Mouse (Mus musculus): ENCODE data around the gene Gm21974.
"Not testable (repeated sequence)": the region's sequence is repeated elsewhere in the genome, so short reads cannot be mapped to it uniquely, and the experiment has no call there.

The Gm21974 gene

DNA sequence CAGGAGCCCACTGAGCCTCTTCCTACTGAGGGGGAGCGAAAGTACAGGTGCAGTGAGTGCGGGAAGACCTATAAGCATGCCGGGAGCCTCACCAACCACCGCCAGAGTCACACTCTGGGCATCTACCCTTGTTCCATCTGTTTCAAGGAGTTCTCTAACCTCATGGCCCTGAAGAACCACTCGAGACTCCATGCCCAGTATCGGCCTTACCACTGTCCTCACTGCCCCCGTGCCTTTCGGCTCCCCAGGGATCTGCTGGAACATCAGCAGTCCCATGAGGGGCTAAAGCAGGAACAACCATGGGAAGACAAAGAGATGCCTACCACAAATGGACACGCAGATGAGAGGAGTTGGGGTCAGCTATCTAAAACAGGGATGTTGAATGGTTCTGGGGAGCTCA, 16.0 kb downstream of the Gm21974 start:
- no peak for DNase-seq (ENCODE audit: extremely low read depth, low read depth, low spot score)

DNA sequence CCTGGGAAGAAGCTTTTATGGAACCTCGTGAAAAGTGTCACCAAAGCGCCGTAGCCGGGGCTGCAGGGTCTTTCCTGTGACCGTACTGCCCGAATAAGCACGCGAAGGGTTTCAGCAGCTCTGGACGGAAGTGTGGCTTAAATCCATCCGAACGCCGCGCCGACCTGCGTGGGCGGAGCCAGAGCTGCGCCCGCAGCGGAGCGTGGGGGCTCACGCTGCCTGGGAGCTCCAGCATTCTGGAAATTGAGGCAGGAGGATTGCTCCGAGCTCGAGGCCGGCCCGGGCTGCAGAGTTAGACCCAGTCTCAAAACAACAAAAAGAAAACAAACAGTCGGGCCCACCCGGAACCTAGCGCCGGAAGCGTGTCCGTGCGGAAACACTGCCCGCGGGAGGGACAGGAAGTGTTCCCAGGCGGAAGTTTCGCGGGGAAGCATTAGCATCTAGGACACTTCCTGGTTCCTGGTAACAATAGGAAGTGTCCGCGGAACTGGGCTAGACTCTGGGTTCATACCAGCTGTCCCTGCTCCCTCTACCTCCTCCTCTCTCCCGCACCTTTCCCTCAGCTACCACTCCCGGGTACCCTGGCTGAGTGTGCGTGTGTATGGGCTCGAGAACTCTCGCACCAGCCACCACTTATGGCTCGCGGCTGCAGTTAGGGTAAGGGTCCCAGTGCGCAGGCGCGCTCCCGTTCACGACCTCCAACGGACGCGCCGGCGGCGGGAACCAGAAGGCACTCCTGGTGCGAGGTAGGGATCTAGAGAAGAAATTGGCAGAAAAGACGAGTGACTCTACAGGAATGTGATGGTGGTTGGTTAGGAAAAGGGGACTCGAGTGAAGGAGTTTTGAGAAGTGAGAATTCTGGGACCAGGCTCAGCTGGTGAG, 18.5 kb downstream of the Gm21974 start, which contains the start of gene Zfp668:
Gene Zfp668 (minus strand): TSS at position 362 of the 882 bp plus-strand sequence.
- peak; percentile 52 for DNase-seq (ENCODE audit: extremely low read depth, low read depth, low spot score)

GRCm38 (mm10) chr7:127876041-127876466, 19.2 kb downstream of the Gm21974 start, which contains the start of gene Zfp646:
TSS of gene Zfp646 (plus strand) at chr7:127876221.
- no peak for DNase-seq (ENCODE audit: extremely low read depth, low read depth, low spot score)

GRCm38 (mm10) chr7:127875627-127876001, 19.6 kb downstream of the Gm21974 start:
- DNase-seq (ENCODE audit: extremely low read depth, low read depth, low spot score), result no peak

DNA sequence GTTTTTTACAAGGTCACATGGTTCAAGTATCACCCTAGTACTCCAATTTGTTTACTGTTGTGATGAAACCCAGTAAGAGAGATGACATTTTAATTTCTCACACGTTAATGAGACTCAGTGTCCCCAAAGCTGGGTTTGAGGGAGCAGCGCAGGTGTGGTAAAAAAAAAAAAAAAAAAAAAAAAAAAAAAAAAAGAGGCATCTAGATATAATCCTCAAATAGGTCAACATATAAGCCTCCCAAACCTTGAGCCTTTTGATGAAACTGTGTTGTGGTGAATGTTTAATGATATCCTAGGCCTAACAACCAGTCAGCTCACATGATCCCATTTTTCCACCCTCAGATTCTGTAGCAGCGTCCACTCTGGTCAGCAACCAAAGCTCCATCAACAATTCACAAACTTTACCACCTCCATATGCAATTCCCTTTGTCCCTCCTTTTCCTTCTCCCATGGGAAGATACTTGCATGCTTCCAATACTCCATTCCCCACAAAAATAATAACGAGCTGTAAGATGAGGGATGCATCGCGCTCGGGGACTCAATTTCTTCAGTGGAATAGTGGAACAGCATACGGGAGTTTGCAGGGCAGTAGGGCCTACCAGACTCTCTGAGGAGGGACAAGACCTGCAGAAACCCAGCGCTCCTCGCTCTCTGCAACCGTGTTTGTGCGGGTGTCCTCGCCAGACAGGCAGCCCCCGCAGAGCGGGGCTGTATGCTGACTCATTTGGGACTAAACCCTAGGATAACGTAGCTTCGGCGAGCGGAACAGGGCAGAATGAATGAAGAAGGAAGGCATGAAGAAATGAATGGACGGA, 20.2 kb downstream of the Gm21974 start:
- no peak for DNase-seq (ENCODE audit: extremely low read depth, low read depth, low spot score)

DNA sequence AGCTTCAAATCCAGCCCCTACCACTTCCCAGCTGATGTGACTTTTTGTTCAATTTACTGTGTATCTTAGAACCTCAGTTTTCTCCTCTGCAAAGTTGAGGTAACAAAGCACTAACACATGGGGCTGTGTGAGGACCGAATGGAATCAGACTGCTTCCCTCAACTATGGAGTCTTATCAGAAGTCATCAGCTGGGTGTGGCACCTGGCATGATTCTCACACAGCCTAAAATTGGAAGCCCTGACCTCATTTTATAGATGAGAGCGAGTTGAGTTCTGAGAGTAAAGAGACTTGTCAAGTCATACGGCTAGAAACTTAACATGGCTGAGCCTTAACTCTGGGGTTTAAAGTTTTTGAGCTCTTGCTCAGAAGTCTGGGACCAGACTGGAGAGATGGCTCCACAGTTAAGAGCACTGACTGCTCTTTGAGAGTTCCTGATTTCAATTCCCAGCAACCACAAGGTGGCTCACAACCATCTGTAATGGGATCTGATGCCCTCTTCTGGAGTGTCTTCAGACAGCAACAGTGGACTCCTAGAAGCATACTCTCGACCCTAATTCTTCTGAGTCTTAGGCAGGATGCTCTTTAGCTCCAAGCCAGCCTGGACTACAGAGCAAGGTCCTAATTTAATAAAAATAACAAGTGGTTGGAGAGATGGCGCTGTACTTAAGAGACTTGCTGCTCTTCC, 25.0 kb downstream of the Gm21974 start:
- no peak for DNase-seq (ENCODE audit: extremely low read depth, low read depth, low spot score)

- no peak for DNase-seq (ENCODE audit: extremely low read depth, low read depth, low spot score)
Measured at GRCm38 (mm10) chr7:127869149-127869810, 26.0 kb downstream of the Gm21974 start.

GRCm38 (mm10) chr7:127867641-127868040, 27.6 kb downstream of the Gm21974 start:
- DNase-seq (ENCODE audit: extremely low read depth, low read depth, low spot score), result no peak

GRCm38 (mm10) chr7:127866434-127866833, 28.8 kb downstream of the Gm21974 start:
- no peak for DNase-seq (ENCODE audit: extremely low read depth, low read depth, low spot score)

GRCm38 (mm10) chr7:127858258-127858657, 37.0 kb downstream of the Gm21974 start:
- no peak for DNase-seq (ENCODE audit: extremely low read depth, low read depth, low spot score)

GRCm38 (mm10) chr7:127850906-127851305, 44.3 kb downstream of the Gm21974 start:
- DNase-seq (ENCODE audit: extremely low read depth, low read depth, low spot score), result no peak

DNA sequence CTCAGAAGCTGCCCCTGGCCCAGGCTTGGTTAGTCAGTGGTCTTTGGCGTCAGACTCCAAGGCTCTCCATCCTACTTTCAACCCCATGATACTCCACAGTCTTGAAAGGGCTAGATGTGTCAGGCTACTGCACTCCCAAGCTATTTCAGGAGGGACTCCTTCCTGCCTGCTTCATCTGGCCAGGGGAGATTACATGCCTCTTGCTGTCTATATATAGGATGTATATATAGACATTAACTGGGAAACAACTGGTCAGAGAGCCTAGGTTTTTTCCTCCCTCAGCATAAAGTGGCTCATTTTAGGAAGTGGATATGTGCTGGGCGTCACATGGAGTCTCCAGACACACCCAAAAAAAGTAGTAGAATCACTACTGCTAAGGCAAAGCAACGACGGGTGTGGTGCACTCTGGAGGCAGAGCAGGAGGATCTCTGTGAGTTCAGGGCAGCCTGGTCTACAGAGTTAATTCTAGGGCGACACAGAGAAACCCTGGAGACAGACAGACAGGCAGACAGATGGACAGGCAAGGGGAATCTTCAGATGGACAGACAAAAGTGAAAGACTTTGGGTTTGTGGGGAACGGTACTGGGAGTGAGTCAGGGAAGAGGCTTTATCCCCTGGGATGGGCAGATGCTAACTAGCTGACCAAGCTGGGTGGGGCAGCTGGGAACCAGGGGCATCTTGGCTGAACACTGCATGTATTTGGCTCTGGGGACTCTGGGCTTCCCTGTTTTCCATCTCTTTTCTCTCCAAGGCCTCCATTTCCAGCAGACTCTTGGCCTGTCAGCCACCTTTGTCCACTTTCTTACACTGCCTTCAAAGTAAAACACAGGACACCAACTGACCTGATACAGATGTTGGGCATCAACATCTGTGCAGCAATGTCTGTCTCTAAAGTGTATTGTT, 45.0 kb downstream of the Gm21974 start:
- DNase-seq (ENCODE audit: extremely low read depth, low read depth, low spot score), result no peak

GRCm38 (mm10) chr7:127842001-127842718, 53.1 kb downstream of the Gm21974 start:
- no peak for DNase-seq (ENCODE audit: extremely low read depth, low read depth, low spot score)

DNA sequence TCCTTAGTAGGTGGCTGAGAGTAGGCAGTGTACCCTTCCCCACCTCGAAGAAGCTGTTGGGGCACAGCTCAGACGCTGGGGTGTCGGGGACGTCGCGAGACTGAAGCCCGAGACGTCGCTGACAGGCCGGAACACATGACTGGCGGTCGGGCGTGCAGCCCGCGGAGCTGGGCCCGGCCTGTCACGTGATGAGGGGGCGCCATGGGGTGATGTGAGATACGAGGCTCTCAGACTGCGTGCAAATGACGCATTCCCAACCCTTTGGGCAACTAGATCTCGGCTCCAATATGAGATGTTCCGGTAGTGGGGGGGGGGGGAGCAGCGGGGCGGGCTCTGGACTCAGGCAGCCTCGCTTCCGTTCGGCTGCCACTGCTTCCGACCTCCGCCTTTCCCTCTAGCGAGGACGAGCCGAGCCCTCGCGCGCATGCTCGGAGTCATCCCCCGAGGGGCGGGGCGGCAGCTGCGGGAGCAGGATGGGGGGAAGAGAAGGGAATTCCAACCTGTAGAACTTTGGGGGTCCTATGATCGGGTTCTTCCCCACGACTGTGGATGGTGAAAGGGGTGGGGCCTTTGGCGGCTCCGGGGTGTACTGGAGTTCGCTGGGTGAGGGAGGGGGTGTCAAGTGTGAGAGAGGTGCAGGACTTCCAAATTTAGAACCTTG, 53.8 kb downstream of the Gm21974 start:
- no peak for DNase-seq (ENCODE audit: extremely low read depth, low read depth, low spot score)

GRCm38 (mm10) chr7:127840886-127841285, 54.4 kb downstream of the Gm21974 start:
- DNase-seq (ENCODE audit: extremely low read depth, low read depth, low spot score), result no peak

- not testable (repeated sequence) for DNase-seq (ENCODE audit: extremely low read depth, low read depth, low spot score)
Measured at GRCm38 (mm10) chr7:127840031-127840430, 55.2 kb downstream of the Gm21974 start.

DNA sequence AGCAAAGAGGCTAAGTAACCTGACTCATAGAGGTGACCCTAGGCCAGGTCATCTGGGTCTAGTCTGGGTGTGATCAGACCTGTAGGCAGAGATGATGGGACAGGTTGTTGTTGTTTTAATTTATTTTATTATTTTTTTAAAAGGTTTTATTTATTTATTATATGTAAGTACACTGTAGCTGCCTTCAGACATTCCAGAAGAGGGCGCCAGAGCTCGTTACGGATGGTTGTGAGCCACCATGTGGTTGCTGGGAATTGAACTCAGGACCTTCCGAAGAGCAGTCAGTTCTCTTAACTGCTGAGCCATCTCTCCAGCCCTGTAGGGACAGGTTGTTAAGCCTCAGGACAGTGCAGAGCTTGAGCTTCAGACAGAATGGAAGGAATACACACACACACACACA, 57.4 kb downstream of the Gm21974 start:
- not testable (repeated sequence) for DNase-seq (ENCODE audit: extremely low read depth, low read depth, low spot score)

GRCm38 (mm10) chr7:127837473-127837872, 57.8 kb downstream of the Gm21974 start:
- no peak for DNase-seq (ENCODE audit: extremely low read depth, low read depth, low spot score)
